ENCODE assay signal across 8 mouse cellular contexts in genomic region chr5:125404536-125404902, GRCm38 (mm10). TPM values are rescaled to one million over a fixed set of nuclear protein-coding genes. Genes with fewer than 3 reads are reported as not detected.
DNase-seq lines count a peak whose midpoint lies in the region; ATAC-seq and TF ChIP-seq lines count a peak whose summit lies in the region.

No protein-coding gene starts in this region.

- no peaks in the 10 kb centered on the region for H3K4me1 ChIP-seq in cortical plate, adult 2 months (ENCODE audit: control insufficient read depth, insufficient read depth, low read length)
- H3K4me1 ChIP-seq in hindbrain, embryonic 13.5 days (replicated peaks), result peaks cover 17% of the 10 kb centered on the region
- peaks cover 16% of the 10 kb centered on the region for H3K4me1 ChIP-seq in midbrain, embryonic 15.5 days

- ATAC-seq in hindbrain, embryonic 13.5 days (ENCODE audit: low FRiP score), result no peak
- ATAC-seq in midbrain, embryonic 15.5 days (replicated peaks), result no peak
- no peak for ATAC-seq in granulocyte monocyte progenitor cell, adult 5-6 weeks (replicated peaks; ENCODE audit: poor library complexity, severe bottlenecking)
- no peak for ATAC-seq in frontal cortex, adult (ENCODE audit: low TSS enrichment)

- WGBS in hindbrain, embryonic 13.5 days, result 3% methylated on average over 7 of the region's 7 CpGs
- under 1% methylated on average over 7 of the region's 7 CpGs for WGBS in midbrain, embryonic 15.5 days

- peaks cover 3% of the 10 kb centered on the region; the same call in 1 of the 2 replicates for H3K27me3 ChIP-seq in hindbrain, embryonic 13.5 days
- H3K27me3 ChIP-seq in midbrain, embryonic 15.5 days (replicated peaks), result no peaks in the 10 kb centered on the region

- H3K27ac ChIP-seq in left cerebral cortex, adult 2 months, result peak overlapping the region; percentile 99
- H3K27ac ChIP-seq in cortical plate, adult 2 months (ENCODE audit: insufficient read depth, low read length), result peak overlapping the region; percentile 66; the same call in 1 of the 2 replicates
- H3K27ac ChIP-seq in hindbrain, embryonic 13.5 days, result peak overlapping the region; percentile 95
- H3K27ac ChIP-seq in midbrain, embryonic 15.5 days, result peak overlapping the region; percentile 91

- H3K9ac ChIP-seq in hindbrain, embryonic 13.5 days, result peak overlapping the region; percentile 71
- H3K9ac ChIP-seq in midbrain, embryonic 15.5 days, result peak overlapping the region; percentile 65

- H3K9me3 ChIP-seq in hindbrain, embryonic 13.5 days, result no peaks in the 10 kb centered on the region
- no peaks in the 10 kb centered on the region for H3K9me3 ChIP-seq in midbrain, embryonic 15.5 days

- H3K4me2 ChIP-seq in hindbrain, embryonic 13.5 days, result peak overlapping the region; percentile 69
- H3K4me2 ChIP-seq in midbrain, embryonic 15.5 days, result peak overlapping the region; percentile 68

- DNase-seq in left cerebral cortex, adult 2 months (ENCODE audit: extremely low spot score in 1 of 2, low spot score in 2 of 2), result no peak
- no peak for DNase-seq in left cerebral cortex, adult 8-10 months (ENCODE audit: low spot score in 2 of 2)
- DNase-seq in frontal cortex, postnatal 10 days (ENCODE audit: low spot score in 2 of 2), result no peak

- TF ChIP-seq CTCF in left cerebral cortex, adult 2 months (IDR thresholded peaks at IDR 0.05), result no peak
- no peak for TF ChIP-seq CTCF in cortical plate, adult 2 months (IDR thresholded peaks at IDR 0.05; ENCODE audit: extremely low read depth, insufficient read depth, low read length)

- H3K4me3 ChIP-seq in left cerebral cortex, adult 2 months, result peak overlapping the region; percentile 58
- peak overlapping the region; percentile 56 for H3K4me3 ChIP-seq in cortical plate, adult 2 months (ENCODE audit: insufficient read depth, low read length)
- H3K4me3 ChIP-seq in hindbrain, embryonic 13.5 days, result peak overlapping the region; percentile 56
- H3K4me3 ChIP-seq in midbrain, embryonic 15.5 days, result peak overlapping the region; percentile 53

- no peaks in the 10 kb centered on the region for H3K36me3 ChIP-seq in hindbrain, embryonic 13.5 days
- no peaks in the 10 kb centered on the region for H3K36me3 ChIP-seq in midbrain, embryonic 15.5 days (replicated peaks)

- TF ChIP-seq POLR2A in cortical plate, adult 2 months (IDR thresholded peaks at IDR 0.05; ENCODE audit: extremely low read depth, insufficient read depth, low read length), result no peak

- intact Hi-C loops in left cerebral cortex, adult 2 months (cut with DNase I), result no loop called here

RNA-seq across cellular contexts. Expression of gene Ubc, which starts 14.5 kb away (rescaled TPM):
- 100 to 1,000 TPM; 846 to 851 TPM for total RNA-seq in left cerebral cortex, adult 2 months (2021)
- 100 to 1,000 TPM; 799 to 904 (median 900) TPM for total RNA-seq in left cerebral cortex, adult 8-10 months (2022)
- 769 and 804 TPM in 2 replicates for polyA plus RNA-seq in cortical plate, adult 2 months (2012; rRNA removed)
- polyA plus RNA-seq in hindbrain, embryonic 13.5 days (2015; fragmentation: Nextera tagmentation; extraction: Ambion mirVana), result 1,201 and 1,293 TPM in 2 replicates
- polyA plus RNA-seq in midbrain, embryonic 15.5 days (2015; fragmentation: Nextera tagmentation; extraction: Ambion mirVana), result 1,496 and 1,513 TPM in 2 replicates
- total RNA-seq in granulocyte monocyte progenitor cell, adult 5-6 weeks (2014; fragmentation: Nextera tagmentation), result 126 and 139 TPM in 2 replicates
- 236 and 280 TPM in 2 replicates for total RNA-seq in granulocyte monocyte progenitor cell, adult 5-6 weeks (2017)

RNA-seq across cellular contexts. Expression of gene Gm10382, which starts 15.4 kb away (rescaled TPM):
- under 1 TPM; 0.28 to 0.48 TPM for total RNA-seq in left cerebral cortex, adult 2 months (2021)
- total RNA-seq in left cerebral cortex, adult 8-10 months (2022), result under 1 TPM in 2 of 4 experiments, not detected in 2; 0.39 to 0.51 TPM
- 0.21 and 0.36 TPM in 2 replicates for polyA plus RNA-seq in cortical plate, adult 2 months (2012; rRNA removed)
- polyA plus RNA-seq in hindbrain, embryonic 13.5 days (2015; fragmentation: Nextera tagmentation; extraction: Ambion mirVana), result 0.55 and 1.1 TPM in 2 replicates
- polyA plus RNA-seq in midbrain, embryonic 15.5 days (2015; fragmentation: Nextera tagmentation; extraction: Ambion mirVana), result 0.74 and 0.86 TPM in 2 replicates
- 0.96 TPM in 1 of 2 replicates, not detected in the other for total RNA-seq in granulocyte monocyte progenitor cell, adult 5-6 weeks (2014; fragmentation: Nextera tagmentation)
- total RNA-seq in granulocyte monocyte progenitor cell, adult 5-6 weeks (2017), result 0.26 TPM in 1 of 2 replicates, not detected in the other

RNA-seq across cellular contexts. Expression of gene Dhx37, which starts 29.4 kb away (rescaled TPM):
- 10 to 100 TPM; 12.2 to 12.7 TPM for total RNA-seq in left cerebral cortex, adult 2 months (2021)
- 10 to 100 TPM in 3 of 4 experiments, 1 to 10 TPM in 1; 9.4 to 12.9 (median 11.7) TPM for total RNA-seq in left cerebral cortex, adult 8-10 months (2022)
- polyA plus RNA-seq in cortical plate, adult 2 months (2012; rRNA removed), result 16.2 and 16.9 TPM in 2 replicates
- 10.4 and 11.7 TPM in 2 replicates for polyA plus RNA-seq in hindbrain, embryonic 13.5 days (2015; fragmentation: Nextera tagmentation; extraction: Ambion mirVana)
- 14.2 and 14.8 TPM in 2 replicates for polyA plus RNA-seq in midbrain, embryonic 15.5 days (2015; fragmentation: Nextera tagmentation; extraction: Ambion mirVana)
- 16.8 and 25.8 TPM in 2 replicates for total RNA-seq in granulocyte monocyte progenitor cell, adult 5-6 weeks (2014; fragmentation: Nextera tagmentation)
- total RNA-seq in granulocyte monocyte progenitor cell, adult 5-6 weeks (2017), result 53.0 and 56.7 TPM in 2 replicates

RNA-seq across cellular contexts. Expression of gene Bri3bp, which starts 36.8 kb away (rescaled TPM):
- 10 to 100 TPM; 95.2 to 95.6 TPM for total RNA-seq in left cerebral cortex, adult 2 months (2021)
- total RNA-seq in left cerebral cortex, adult 8-10 months (2022), result 10 to 100 TPM; 81.9 to 94.4 (median 86.6) TPM
- 34.8 and 36.3 TPM in 2 replicates for polyA plus RNA-seq in cortical plate, adult 2 months (2012; rRNA removed)
- polyA plus RNA-seq in hindbrain, embryonic 13.5 days (2015; fragmentation: Nextera tagmentation; extraction: Ambion mirVana), result 31.4 and 35.6 TPM in 2 replicates
- polyA plus RNA-seq in midbrain, embryonic 15.5 days (2015; fragmentation: Nextera tagmentation; extraction: Ambion mirVana), result 36.4 and 37.9 TPM in 2 replicates
- total RNA-seq in granulocyte monocyte progenitor cell, adult 5-6 weeks (2014; fragmentation: Nextera tagmentation), result 43.5 and 68.5 TPM in 2 replicates
- total RNA-seq in granulocyte monocyte progenitor cell, adult 5-6 weeks (2017), result 24.4 and 25.4 TPM in 2 replicates
